Mouse (Mus musculus) limb, embryonic 15.5 days (tissue): Measurements from ENCODE around the gene Fhod1. TPM values are rescaled to one million over a fixed set of nuclear protein-coding genes. Genes with fewer than 3 reads are reported as not detected.
A peak's percentile ranks its signal among the peaks of the same experiment; 100 is the strongest.

Source experiments
- ATAC-seq: fragments of 200-750 bp; cut with Nextera tagmentation; 2 replicates; pipeline ENCODE4 v1.8.0; 2017; ENCODE audit warnings: low read depth, moderate TSS enrichment; ENCODE audit not compliant: insufficient number of reproducible peaks, low FRiP score, low TSS enrichment
- H3K27ac ChIP-seq: fragments of 300-500 bp; sonication (generic); 2 replicates; pipeline ENCODE4 v1.5.1; 2015; ENCODE audit warnings: moderate library complexity, mild to moderate bottlenecking, inconsistent platforms
- H3K27me3 ChIP-seq: fragments of 300-500 bp; sonication (generic); 2 replicates; pipeline ENCODE4 v1.6.1; 2015; ENCODE audit warnings: inconsistent platforms
- H3K36me3 ChIP-seq: fragments of 300-500 bp; sonication (generic); 2 replicates; pipeline ENCODE4 v1.6.1; 2015; ENCODE audit warnings: inconsistent platforms
- H3K4me1 ChIP-seq: fragments of 300-500 bp; sonication (generic); 2 replicates; pipeline ENCODE4 v1.6.1; 2015; ENCODE audit warnings: inconsistent platforms
- H3K4me2 ChIP-seq: fragments of 300-500 bp; sonication (generic); 2 replicates; pipeline ENCODE4 v1.6.1; 2015; ENCODE audit warnings: mild to moderate bottlenecking, inconsistent platforms
- H3K4me3 ChIP-seq: fragments of 300-500 bp; sonication (generic); 2 replicates; pipeline ENCODE4 v1.5.1; 2015; ENCODE audit warnings: mild to moderate bottlenecking, inconsistent platforms
- H3K9ac ChIP-seq: fragments of 300-500 bp; sonication (generic); 2 replicates; pipeline ENCODE4 v1.6.1; 2015; ENCODE audit warnings: inconsistent platforms
- H3K9me3 ChIP-seq: fragments of 300-500 bp; sonication (generic); 2 replicates; pipeline ENCODE4 v1.6.1; 2016; ENCODE audit warnings: inconsistent platforms
- WGBS: fragments of 180-500 bp; shearing (Covaris S2); methylation state at CpG from one replicate; pipeline ENCODE4 v1.1.7; 2015; 5-methylcytosine and 5-hydroxymethylcytosine counted together
- microRNA counts: library from miRNA; unstranded; fragments of <30 nt; microRNA quantifications from one replicate; lab custom pipeline; 2016
- microRNA-seq: library from miRNA; unstranded; fragments of <30 nt; microRNA quantifications from one replicate; pipeline ENCODE4, GENCODE M21; 2016
- polyA plus RNA-seq: library from polyadenylated mRNA; unstranded; fragments of >200 nt; fragmentation: Nextera tagmentation; extraction: Ambion mirVana; gene quantifications from 2 replicates; pipeline ENCODE4 v1.2.1, GENCODE M21; 2015

Fhod1 gene
- polyA plus RNA-seq, 1 experiment from 2014 or later: 1.8 TPM

DNA sequence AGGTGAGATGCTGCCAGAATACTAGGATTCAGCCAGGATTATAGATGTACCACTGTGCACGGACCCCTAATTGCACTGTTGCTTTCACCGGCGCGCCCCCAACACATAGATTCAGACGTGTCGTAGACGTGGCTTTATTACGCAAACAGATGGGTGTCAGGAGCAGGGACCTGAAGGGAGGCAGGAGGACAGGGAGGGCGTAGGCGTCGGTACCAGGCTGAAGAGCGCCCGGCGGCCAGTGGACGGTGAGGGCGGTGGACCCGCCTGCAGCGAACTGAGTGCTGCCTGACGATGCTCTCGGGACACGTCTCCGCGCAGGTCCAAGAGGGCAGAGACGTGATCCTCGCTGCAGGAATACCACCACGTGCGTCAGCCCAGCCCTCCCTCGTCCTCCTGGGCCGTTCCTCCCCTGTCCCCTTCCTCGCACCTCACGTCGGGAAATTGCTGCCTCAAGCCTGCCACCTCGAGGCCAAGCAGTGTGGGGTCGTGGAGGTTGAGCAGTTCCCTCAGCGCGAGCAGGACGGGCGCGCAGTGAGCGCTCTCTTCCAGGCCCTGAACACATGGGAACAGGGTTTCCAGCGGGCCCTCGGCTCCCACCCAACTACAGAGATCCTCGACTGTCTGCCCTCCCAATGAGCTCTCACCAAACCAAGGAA, 57.8 kb downstream of the Fhod1 start, which contains the start of gene 4931428F04Rik:
Gene 4931428F04Rik (minus strand): TSS at position 60 of the 656 bp plus-strand sequence.
- Histone ChIP-seq H3K4me1 (peaks cover 32% of the 10 kb centered on the region), H3K27ac (peak within 1 kb of the TSS; percentile 83), H3K9ac (peak within 1 kb of the TSS; percentile 26), H3K4me2 (peak within 1 kb of the TSS; percentile 79), H3K27me3 (peaks cover 20% of the 10 kb centered on the region), H3K36me3 (0 out of 2 replicates have a peak, but pooled peaks cover 7% of the 10 kb centered on the region), H3K9me3 (no peaks in the 10 kb centered on the region), H3K4me3 (peak within 1 kb of the TSS; percentile 53)
- ATAC-seq: peak; percentile 4; the same call in 1 of the 2 replicates
- under 1% methylated on average over 43 of the region's 43 CpGs for WGBS

DNA sequence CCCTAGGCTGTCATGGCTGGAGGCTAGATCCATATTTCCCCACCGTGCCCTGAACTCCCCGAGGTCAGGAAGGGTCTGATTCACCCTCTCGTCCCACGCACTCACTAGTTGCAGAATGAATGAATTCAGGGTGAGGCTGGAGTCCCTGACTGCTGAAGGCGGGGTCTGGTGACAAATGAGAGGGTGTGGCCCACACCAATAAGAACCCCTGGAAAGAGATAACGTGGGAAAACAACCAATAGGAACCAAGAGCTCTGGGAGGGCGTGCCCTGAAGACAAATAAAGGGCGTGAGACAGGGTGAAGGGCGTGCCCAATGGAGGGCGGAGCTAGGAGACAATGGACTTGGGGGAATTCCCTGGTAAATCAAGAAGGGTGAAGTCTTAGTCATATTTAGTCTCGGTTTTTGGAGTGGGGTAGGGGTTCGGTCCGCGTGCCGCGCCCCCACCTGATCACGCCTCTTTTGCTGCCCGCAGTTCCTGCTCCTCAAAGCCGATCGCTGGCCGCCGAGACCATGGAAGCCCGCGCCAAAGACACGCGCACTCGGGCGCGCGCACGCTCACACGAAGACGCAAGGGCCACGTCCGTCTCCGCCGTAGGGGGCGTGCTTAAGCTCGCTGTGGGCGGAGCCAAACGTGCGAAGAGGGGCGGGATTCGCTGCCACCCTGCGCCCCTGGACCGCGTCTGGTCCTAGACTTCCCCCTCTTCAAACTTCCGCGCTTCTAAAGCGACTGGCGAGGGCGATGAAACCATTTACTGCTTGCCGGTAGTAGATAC, 58.6 kb downstream of the Fhod1 start:
- peak overlapping the region; percentile 26 for H3K9ac ChIP-seq
- peak overlapping the region; percentile 83 for H3K27ac ChIP-seq
- H3K4me3 ChIP-seq: peak overlapping the region; percentile 53
- ATAC-seq: peak; percentile 87
- 0 out of 2 replicates have a peak, but pooled peaks cover 10% of the 10 kb centered on the region for H3K36me3 ChIP-seq
- peaks cover 20% of the 10 kb centered on the region for H3K27me3 ChIP-seq
- peaks cover 32% of the 10 kb centered on the region for H3K4me1 ChIP-seq
- WGBS: under 1% methylated on average over 53 of the region's 53 CpGs
- H3K4me2 ChIP-seq: peak overlapping the region; percentile 79
- H3K9me3 ChIP-seq: no peaks in the 10 kb centered on the region

DNA sequence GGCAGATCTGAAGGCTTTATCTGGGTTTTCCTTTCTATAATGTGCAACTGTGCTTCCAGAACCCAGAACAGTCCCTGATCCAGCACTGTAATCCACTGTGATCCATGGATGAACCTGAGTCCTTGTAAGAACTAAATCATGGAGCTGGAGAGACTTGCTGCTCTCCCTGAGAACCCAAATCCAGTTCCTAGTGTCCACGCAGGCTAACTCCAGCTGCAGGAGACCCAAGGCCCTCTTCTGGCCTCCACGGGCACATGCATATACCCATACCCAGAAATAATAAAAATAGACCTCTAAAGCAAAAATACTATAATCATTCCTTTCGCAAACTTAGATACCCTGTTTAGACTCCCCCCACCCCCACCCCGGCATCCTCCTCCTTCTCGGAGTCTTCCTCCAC, 59.5 kb downstream of the Fhod1 start:
- 0 out of 2 replicates have a peak, but pooled peaks cover 10% of the 10 kb centered on the region for H3K36me3 ChIP-seq
- no peak overlapping the region for H3K27ac ChIP-seq
- H3K27me3 ChIP-seq: peaks cover 18% of the 10 kb centered on the region
- H3K4me2 ChIP-seq: peak overlapping the region; percentile 79
- H3K9me3 ChIP-seq: no peaks in the 10 kb centered on the region
- peak overlapping the region; percentile 53; the same call in 1 of the 2 replicates for H3K4me3 ChIP-seq
- no peak overlapping the region for H3K9ac ChIP-seq
- H3K4me1 ChIP-seq: peaks cover 32% of the 10 kb centered on the region
- 84% methylated on average over 5 of the region's 5 CpGs for WGBS
- ATAC-seq: no peak

DNA sequence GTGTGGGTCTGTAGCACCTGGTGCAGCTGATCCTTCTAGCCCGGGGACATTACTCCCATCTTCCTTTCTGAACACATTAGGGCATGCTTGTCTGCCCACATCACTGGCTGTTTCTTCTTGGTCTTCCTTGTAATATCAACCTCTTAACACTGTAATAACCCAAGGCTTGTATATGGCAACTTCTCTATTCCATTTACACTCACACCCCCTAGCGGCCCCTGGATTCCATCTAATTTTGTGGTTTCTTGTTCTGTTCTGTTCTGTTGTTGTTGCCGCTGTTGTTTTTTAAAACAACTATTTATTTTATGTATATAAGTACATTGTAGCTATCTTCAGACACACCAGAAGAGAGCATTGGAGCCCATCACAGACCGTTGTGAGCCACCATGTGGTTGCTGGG, 60.8 kb downstream of the Fhod1 start:
- no peak overlapping the region for H3K4me3 ChIP-seq
- H3K4me1 ChIP-seq: peaks cover 37% of the 10 kb centered on the region
- no peak for ATAC-seq
- H3K9ac ChIP-seq: no peak overlapping the region
- peaks cover 12% of the 10 kb centered on the region for H3K27me3 ChIP-seq
- no peak overlapping the region for H3K4me2 ChIP-seq
- peaks cover 11% of the 10 kb centered on the region; the same call in 1 of the 2 replicates for H3K36me3 ChIP-seq
- 92% methylated on average over 4 of the region's 4 CpGs for WGBS
- H3K27ac ChIP-seq: no peak overlapping the region
- H3K9me3 ChIP-seq: no peaks in the 10 kb centered on the region

GRCm38 (mm10) chr8:105285514-105285913, 62.2 kb downstream of the Fhod1 start:
- no peaks in the 10 kb centered on the region for H3K9me3 ChIP-seq
- 47% methylated on average over 12 of the region's 12 CpGs for WGBS
- peaks cover 32% of the 10 kb centered on the region for H3K4me1 ChIP-seq
- peaks cover 8% of the 10 kb centered on the region for H3K27me3 ChIP-seq
- no peak for ATAC-seq
- no peak overlapping the region for H3K4me2 ChIP-seq
- H3K27ac ChIP-seq: no peak overlapping the region
- H3K9ac ChIP-seq: no peak overlapping the region
- no peak overlapping the region for H3K4me3 ChIP-seq
- H3K36me3 ChIP-seq: peaks cover 13% of the 10 kb centered on the region; the same call in 1 of the 2 replicates

- H3K9me3 ChIP-seq: no peaks in the 10 kb centered on the region
- peaks cover 13% of the 10 kb centered on the region; the same call in 1 of the 2 replicates for H3K36me3 ChIP-seq
- no peak overlapping the region for H3K4me2 ChIP-seq
- no peak overlapping the region for H3K27ac ChIP-seq
- H3K27me3 ChIP-seq: peaks cover 20% of the 10 kb centered on the region
- H3K4me1 ChIP-seq: peaks cover 19% of the 10 kb centered on the region
- H3K4me3 ChIP-seq: no peak overlapping the region
- H3K9ac ChIP-seq: no peak overlapping the region
- 22% methylated on average over 23 of the region's 23 CpGs for WGBS
- ATAC-seq: peak; percentile 47; the same call in 1 of the 2 replicates
These were observed 64.7 kb downstream of the Fhod1 start for GRCm38 (mm10) chr8:105283074-105283473.

- no peak for ATAC-seq
- Histone ChIP-seq H3K4me1 (peaks cover 16% of the 10 kb centered on the region), H3K9ac (no peak overlapping the region), H3K4me3 (no peak overlapping the region), H3K27ac (no peak overlapping the region), H3K4me2 (no peak overlapping the region), H3K27me3 (peaks cover 29% of the 10 kb centered on the region), H3K9me3 (no peaks in the 10 kb centered on the region), H3K36me3 (peaks cover 13% of the 10 kb centered on the region; the same call in 1 of the 2 replicates)
- 84% methylated on average over 4 of the region's 4 CpGs for WGBS
These were observed 65.5 kb downstream of the Fhod1 start for GRCm38 (mm10) chr8:105282239-105282638.

DNA sequence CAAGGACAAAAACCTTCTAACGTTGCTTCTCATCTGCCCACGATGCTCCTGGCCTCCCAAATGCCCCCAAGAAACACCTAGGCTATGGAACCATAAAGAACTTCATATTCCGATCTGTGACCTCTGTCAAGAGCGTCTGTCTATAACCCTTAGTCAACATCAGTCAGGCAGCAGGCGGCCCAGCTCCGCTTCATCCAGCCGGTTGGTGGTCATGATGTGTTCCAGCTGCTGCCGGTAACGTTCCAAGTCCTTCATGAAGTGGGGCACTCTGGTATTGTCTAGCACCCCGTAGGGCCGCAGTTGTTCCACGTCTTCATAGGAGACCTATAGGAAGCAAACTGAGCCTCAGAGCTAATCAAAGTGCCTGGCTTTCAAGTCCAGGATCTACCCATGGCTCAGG, 65.9 kb downstream of the Fhod1 start:
- no peaks in the 10 kb centered on the region for H3K9me3 ChIP-seq
- no peak for ATAC-seq
- peaks cover 16% of the 10 kb centered on the region for H3K4me1 ChIP-seq
- H3K27me3 ChIP-seq: peaks cover 33% of the 10 kb centered on the region
- H3K36me3 ChIP-seq: peaks cover 13% of the 10 kb centered on the region; the same call in 1 of the 2 replicates
- no peak overlapping the region for H3K9ac ChIP-seq
- no peak overlapping the region for H3K4me3 ChIP-seq
- 78% methylated on average over 12 of the region's 12 CpGs for WGBS
- H3K4me2 ChIP-seq: no peak overlapping the region
- H3K27ac ChIP-seq: no peak overlapping the region

GRCm38 (mm10) chr8:105280567-105280966, 67.2 kb downstream of the Fhod1 start:
- ATAC-seq: no peak
- Histone ChIP-seq H3K27me3 (peaks cover 46% of the 10 kb centered on the region), H3K4me1 (peaks cover 26% of the 10 kb centered on the region), H3K9me3 (no peaks in the 10 kb centered on the region), H3K9ac (no peak overlapping the region), H3K4me2 (no peak overlapping the region), H3K36me3 (peaks cover 12% of the 10 kb centered on the region; the same call in 1 of the 2 replicates), H3K27ac (no peak overlapping the region), H3K4me3 (no peak overlapping the region)
- WGBS: 63% methylated on average over 3 of the region's 3 CpGs

MicroRNAs within 50 kb of the gene (microRNA counts, 519-probe panel; counts per million panel counts)
- 2,158 counts per million, percentile 40 among the panel's probes with 10 or more counts for microRNA mmu-miR-328 (lab: Ali Mortazavi, UCI)

Small RNAs within 50 kb of the gene (microRNA-seq; reads per million reads assigned to microRNA genes)
- not detected for gene Gm27320
- 149 reads per million, percentile 54 among the genes with 10 or more reads in this experiment for gene Mir328

Other genes with a start within 250 kb of the Fhod1 start
- not detected in 2 replicates for gene Ces4a, start 216.2 kb downstream of the Fhod1 start, polyA plus RNA-seq
- gene Cbfb, start 177.3 kb downstream of the Fhod1 start, polyA plus RNA-seq: 77.3 and 89.0 TPM in 2 replicates
- 25.6 and 28.7 TPM in 2 replicates for gene D230025D16Rik, start 122.8 kb downstream of the Fhod1 start, polyA plus RNA-seq
- 50.7 and 50.8 TPM in 2 replicates for gene B3gnt9, start 92.8 kb downstream of the Fhod1 start, polyA plus RNA-seq
- gene Tradd, start 83.3 kb downstream of the Fhod1 start, polyA plus RNA-seq: 30.8 and 38.0 TPM in 2 replicates
- 4.6 and 4.9 TPM in 2 replicates for gene Fbxl8, start 83.3 kb downstream of the Fhod1 start, polyA plus RNA-seq
- gene Hsf4, start 78.2 kb downstream of the Fhod1 start, polyA plus RNA-seq: 0.33 and 0.41 TPM in 2 replicates
- gene Nol3, start 71.8 kb downstream of the Fhod1 start, polyA plus RNA-seq: 3.1 and 5.3 TPM in 2 replicates
- gene 4931428F04Rik, start 58.1 kb downstream of the Fhod1 start, polyA plus RNA-seq: 11.0 and 11.1 TPM in 2 replicates
- 9.0 and 10.6 TPM in 2 replicates for gene Exoc3l, start 51.9 kb downstream of the Fhod1 start, polyA plus RNA-seq
- 63.7 and 65.5 TPM in 2 replicates for gene E2f4, start 50.3 kb downstream of the Fhod1 start, polyA plus RNA-seq
- 8.9 TPM in 2 replicates for gene Elmo3, start 42.4 kb downstream of the Fhod1 start, polyA plus RNA-seq
- gene Lrrc29, start 21.7 kb downstream of the Fhod1 start, polyA plus RNA-seq: 1.7 and 1.9 TPM in 2 replicates
- 120 and 129 TPM in 2 replicates for gene Tmem208, start 21.6 kb downstream of the Fhod1 start, polyA plus RNA-seq
- 2.7 and 2.9 TPM in 2 replicates for gene Slc9a5, start 890 bp upstream of the Fhod1 start, polyA plus RNA-seq
- gene Plekhg4, start 25.3 kb upstream of the Fhod1 start, polyA plus RNA-seq: 0.55 and 0.88 TPM in 2 replicates
- gene Kctd19, start 65.5 kb upstream of the Fhod1 start, polyA plus RNA-seq: not detected in 2 replicates
- gene Lrrc36, start 65.6 kb upstream of the Fhod1 start, polyA plus RNA-seq: 0.37 and 0.53 TPM in 2 replicates
- gene Tppp3, start 123.6 kb upstream of the Fhod1 start, polyA plus RNA-seq: 160 and 305 TPM in 2 replicates
- gene Zdhhc1, start 148.9 kb upstream of the Fhod1 start, polyA plus RNA-seq: 40.0 and 42.2 TPM in 2 replicates
- 1.2 and 1.9 TPM in 2 replicates for gene Hsd11b2, start 170.8 kb upstream of the Fhod1 start, polyA plus RNA-seq
- 97.4 and 103 TPM in 2 replicates for gene Atp6v0d1, start 218.1 kb upstream of the Fhod1 start, polyA plus RNA-seq